Mouse (Mus musculus): ENCODE data around the gene Tmem159.

Tmem159 gene

GRCm38 (mm10) chr7:120102164-120102972, at the start of gene Tmem159:
Gene Tmem159 (plus strand): TSS chr7:120102353.
- DNase-seq = peak; percentile 83

- DNase-seq = no peak
Measured at GRCm38 (mm10) chr7:120054016-120054415, 48.1 kb upstream of the Tmem159 start.

- DNase-seq = no peak
Measured at GRCm38 (mm10) chr7:120055479-120055878, 46.7 kb upstream of the Tmem159 start.

GRCm38 (mm10) chr7:120064045-120064444, 38.1 kb upstream of the Tmem159 start:
- no peak for DNase-seq

DNA sequence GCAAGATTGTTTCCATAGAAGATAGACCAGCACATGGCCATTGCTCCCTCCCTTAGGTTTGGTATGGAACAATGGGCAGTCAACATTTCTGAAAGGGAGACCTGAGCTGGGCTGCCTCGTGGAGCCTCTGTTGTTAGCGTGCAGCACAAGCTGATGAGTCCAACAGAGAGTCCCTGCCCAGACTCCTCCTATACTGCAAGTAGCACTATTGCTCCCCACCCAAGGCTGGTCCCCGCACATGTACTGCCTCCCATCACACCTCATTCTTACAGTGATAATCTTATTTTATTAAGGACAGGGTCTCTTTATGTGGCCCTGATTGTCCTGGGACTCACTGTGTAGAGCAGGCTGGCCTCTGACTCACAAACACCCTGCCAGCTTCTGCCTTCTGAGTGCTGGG, 34.0 kb upstream of the Tmem159 start:
- no peak for DNase-seq

DNA sequence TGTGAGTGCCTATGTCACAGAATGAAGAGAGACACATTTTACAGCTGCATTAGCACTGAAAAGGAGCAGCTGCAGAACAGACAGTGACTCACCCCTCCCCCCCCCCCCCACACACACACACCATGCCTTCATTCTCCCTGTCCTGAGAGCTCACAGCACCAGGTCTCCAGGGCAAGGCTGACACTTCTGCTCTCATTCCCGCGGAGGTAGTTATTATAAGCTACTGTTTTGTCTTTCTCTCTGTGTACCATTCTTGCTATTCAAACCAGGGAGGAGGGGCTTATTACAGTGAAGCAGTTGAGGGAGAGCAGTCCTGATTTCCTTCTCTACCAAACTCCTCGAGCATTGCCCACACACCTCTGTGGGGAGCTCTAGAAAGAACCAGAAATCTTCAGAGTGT, 33.0 kb upstream of the Tmem159 start:
- no peak for DNase-seq

- DNase-seq = no peak
Measured at GRCm38 (mm10) chr7:120080177-120080576, 22.0 kb upstream of the Tmem159 start.

DNA sequence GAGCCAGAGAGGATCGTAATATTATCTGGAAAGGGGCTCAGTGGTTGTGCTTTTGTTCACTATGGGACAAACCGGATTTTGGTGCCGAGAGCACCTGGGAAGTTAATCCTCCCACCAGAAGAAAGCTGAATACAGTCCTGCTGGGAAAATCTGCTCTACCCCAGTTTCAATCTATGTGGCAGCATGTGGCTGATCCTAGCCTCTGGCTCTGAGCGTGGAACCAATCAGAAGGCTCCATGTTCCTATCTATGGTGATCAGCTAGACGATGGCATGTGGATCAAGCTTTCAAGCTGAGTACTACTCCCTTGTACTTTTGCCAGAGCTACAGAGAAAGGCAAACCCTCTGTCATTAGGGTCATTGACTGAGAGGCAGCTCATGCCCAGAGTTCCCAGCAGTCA, 9.1 kb upstream of the Tmem159 start:
- no peak for DNase-seq

GRCm38 (mm10) chr7:120094216-120094615, 7.9 kb upstream of the Tmem159 start:
- no peak for DNase-seq

DNA sequence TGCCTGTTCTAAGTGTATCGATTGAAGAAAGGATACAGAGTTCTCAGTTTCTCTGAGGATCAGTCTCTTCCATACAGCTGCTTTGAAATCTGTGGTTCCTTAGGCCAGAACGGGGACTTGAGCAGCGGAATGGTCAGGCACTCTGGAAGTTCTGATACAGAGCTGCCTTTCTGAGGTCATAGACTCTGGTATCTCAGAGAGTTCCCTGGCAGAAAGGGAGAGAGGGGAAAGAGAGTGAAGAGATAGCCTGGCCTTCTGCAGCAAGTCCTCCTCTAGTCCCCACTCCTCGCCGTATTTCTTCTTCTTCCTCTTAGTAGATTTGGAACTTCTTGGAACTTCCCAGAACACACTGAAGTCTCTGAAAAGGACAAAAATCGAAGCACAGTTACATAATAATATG, 7.0 kb upstream of the Tmem159 start, which contains the start of gene Dnah3:
Gene Dnah3, minus strand, starts transcription at position 101 of the 400 bp plus-strand sequence.
- no peak for DNase-seq

GRCm38 (mm10) chr7:120097845-120098244, 4.3 kb upstream of the Tmem159 start:
- DNase-seq = peak; percentile 42

GRCm38 (mm10) chr7:120098403-120098802, 3.8 kb upstream of the Tmem159 start:
- DNase-seq = peak; percentile 39

- DNase-seq = peak; percentile 16
Measured at GRCm38 (mm10) chr7:120103019-120103567, 940 bp downstream of the Tmem159 start.

GRCm38 (mm10) chr7:120104975-120105374, 2.8 kb downstream of the Tmem159 start:
- DNase-seq = no peak

DNA sequence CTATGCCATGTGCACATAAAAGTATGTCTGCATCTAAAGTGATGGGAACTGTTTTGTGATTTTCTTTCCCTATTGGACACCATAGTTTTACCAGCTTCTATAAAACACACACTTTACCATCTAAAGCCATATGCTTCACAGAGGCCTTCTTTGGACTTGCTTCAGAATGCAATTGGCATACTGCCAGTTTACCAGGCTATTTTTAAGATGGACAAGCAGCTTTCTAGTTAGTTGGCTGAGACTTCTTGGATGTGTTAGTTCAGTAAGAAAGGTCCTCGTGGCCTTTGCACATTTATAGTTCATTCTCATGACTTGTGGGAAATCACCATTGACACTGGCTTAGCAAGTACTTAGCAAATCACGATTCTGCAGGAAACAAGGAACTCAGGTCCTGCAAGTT, 4.2 kb downstream of the Tmem159 start:
- peak; percentile 20 for DNase-seq

DNA sequence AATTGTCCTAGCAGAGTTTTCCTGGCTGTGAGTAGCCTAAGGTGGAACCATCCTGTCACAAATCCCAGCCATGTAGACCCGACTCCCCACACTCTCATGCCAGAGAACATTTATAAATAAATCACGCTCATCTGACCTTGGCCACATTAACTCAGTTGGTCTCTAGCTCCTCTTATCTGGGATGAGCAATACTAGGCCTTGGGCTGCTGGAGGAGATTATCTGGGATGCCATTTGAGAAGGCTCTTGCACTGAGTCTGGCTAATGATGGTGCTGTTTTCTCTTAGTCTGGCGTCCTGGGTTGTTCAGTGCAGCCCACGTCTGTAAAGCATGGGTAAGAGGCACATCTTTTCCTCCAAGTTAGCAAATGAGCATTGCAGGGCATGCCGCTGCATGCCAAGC, 7.5 kb downstream of the Tmem159 start:
- DNase-seq = no peak

DNA sequence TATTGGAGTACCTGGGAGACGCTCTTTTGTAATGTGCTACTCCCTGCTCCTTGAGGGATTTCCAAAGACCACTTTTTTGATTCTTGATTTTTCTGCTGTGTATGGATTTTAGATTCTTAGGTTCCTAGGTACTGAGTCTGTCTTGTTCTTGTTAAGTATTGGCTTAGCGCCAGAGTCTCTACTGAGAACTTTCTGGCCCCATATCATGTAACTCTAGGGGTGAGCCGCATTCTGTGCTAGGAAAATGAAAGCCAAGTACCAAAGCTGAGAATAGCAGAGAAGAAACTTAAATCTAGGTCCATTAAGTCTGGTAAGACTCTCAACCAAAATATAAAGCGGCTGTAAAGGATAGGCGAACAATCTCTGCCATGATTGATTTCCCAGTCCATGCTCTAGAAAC, 14.8 kb downstream of the Tmem159 start:
- no peak for DNase-seq

GRCm38 (mm10) chr7:120117529-120117928, 15.4 kb downstream of the Tmem159 start:
- DNase-seq = no peak

DNA sequence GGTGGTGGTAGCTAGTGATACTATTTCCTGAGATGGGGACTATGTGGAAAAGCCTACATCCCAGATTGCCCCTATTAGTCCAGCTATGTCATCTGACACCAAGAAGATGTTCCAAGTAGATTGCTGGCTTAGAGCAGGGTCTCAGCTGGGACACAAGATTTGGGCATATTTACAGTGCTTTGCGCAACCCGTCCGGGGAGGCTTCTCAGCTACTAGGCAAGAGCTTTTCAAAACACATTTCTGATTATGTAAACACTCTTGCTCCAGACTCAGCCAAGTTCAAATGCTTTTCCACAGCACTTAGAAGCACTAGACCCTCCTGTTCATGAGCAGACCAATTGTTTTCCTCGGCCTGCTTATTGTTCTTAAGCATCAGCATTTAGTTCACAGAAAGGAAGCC, 21.6 kb downstream of the Tmem159 start:
- no peak for DNase-seq

- DNase-seq = peak; percentile 44
Measured at GRCm38 (mm10) chr7:120124844-120125243, 22.7 kb downstream of the Tmem159 start.

DNA sequence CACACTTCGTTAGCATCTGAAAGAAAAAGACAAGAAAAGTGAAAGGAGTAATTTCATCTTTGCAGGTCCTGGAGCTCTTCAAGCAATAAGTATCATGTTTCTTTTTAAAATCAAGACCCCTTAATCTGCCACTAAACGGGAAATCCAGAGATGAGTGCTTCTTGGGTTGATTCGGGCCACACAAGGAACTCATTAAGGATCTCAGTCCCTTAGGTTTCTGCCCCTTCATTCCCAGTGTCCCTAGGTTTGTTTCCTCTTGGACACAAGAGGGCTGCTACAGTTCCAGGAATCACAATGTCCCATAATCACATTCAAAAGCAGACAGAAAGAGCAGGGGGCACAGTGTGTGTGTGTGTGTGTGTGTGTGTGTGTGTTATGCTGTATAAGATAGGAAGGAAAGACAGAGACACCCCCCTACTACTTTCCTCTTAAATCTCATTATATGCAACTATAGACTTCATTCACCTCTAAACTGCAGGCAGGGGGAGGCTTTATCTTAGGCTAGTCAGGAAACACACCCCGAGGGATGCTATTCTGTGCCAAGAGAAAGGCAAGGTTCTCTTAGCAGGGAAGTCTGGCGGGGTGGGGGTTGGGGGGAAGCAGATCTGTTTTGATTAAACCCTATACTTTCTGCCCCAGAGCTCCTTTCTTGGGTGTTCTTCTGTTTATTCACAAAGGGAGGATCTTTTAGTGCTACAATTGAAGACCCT, 25.0 kb downstream of the Tmem159 start:
- DNase-seq = no peak

- no peak for DNase-seq
Measured at GRCm38 (mm10) chr7:120127686-120128059, 25.5 kb downstream of the Tmem159 start.

DNA sequence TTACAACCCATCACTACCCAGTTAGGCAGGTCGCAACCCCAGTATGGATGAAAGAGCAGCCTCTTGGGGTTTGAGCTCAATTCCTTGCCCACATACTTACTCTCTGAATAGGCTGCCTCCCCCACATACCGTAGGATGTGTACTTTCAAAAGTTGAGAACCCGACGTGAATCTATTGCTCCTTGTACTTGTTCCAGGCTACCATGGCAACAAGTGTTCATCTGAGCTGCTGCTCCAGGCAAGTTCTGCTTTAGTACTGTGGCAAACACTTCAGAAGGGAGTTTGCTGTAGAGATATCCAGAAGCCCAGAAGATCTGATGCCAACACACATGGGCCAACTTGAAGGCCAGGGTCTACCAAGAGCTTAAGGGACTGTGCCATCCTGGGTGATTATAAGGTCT, 26.8 kb downstream of the Tmem159 start:
- DNase-seq = no peak

GRCm38 (mm10) chr7:120142743-120143142, 40.6 kb downstream of the Tmem159 start:
- no peak for DNase-seq
